Mouse (Mus musculus): Measurements from ENCODE around the gene Atp13a5.

GRCm38 (mm10) chr16:29209605-29210411, 168.7 kb downstream of the Atp13a5 start, which contains the start of gene Hrasls:
- TF ChIP-seq POLR2A (IDR thresholded peaks at IDR 0.05; ENCODE audit: insufficient read depth, low read length) (no peak), CTCF (IDR thresholded peaks at IDR 0.05; ENCODE audit: low read depth, low read length) (no peak), EP300 (IDR thresholded peaks at IDR 0.05; ENCODE audit: insufficient read depth, low read depth, low read length) (no peak)

All from ES-Bruce4 (cell line).